Mouse (Mus musculus): ENCODE results near the gene Fndc3b. TPM values are rescaled to one million over a fixed set of nuclear protein-coding genes. Genes with fewer than 3 reads are reported as not detected.

Fndc3b gene
- polyA plus RNA-seq, 1 experiment from 2014 or later = 8.2 TPM

DNA sequence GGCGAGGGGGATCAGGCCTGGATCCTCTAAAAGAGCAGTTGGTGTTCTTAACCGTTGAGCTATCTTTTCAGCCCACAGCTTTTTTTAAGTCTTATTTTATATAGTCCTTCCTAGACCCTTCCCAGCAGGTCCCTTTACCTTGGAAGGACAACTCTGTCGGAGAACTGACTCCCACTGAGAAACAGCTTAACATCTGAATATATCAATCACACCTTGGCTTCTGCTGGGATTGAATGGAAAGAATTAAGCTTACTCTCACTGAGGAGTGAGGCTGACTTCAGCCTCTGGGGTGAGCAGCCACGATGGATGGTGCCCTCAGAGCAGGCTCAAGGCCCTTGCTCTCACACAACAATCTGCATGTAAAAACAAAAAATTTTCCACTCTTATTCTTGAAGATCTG is 179.1 kb downstream of the Fndc3b start:
- no peaks in the 10 kb centered on the region for H3K27me3 ChIP-seq (replicated peaks)
- no peak overlapping the region for H3K9ac ChIP-seq (replicated peaks)
- H3K4me3 ChIP-seq (replicated peaks) = no peak overlapping the region
- no peak for ATAC-seq (ENCODE audit: low FRiP score)
- no peaks in the 10 kb centered on the region for H3K9me3 ChIP-seq (replicated peaks)
- WGBS = 62% methylated on average over 4 of the region's 4 CpGs
- H3K36me3 ChIP-seq = no peaks in the 10 kb centered on the region
- no peaks in the 10 kb centered on the region for H3K4me1 ChIP-seq
- H3K4me2 ChIP-seq = no peak overlapping the region
- no peak overlapping the region for H3K27ac ChIP-seq (replicated peaks)

DNA sequence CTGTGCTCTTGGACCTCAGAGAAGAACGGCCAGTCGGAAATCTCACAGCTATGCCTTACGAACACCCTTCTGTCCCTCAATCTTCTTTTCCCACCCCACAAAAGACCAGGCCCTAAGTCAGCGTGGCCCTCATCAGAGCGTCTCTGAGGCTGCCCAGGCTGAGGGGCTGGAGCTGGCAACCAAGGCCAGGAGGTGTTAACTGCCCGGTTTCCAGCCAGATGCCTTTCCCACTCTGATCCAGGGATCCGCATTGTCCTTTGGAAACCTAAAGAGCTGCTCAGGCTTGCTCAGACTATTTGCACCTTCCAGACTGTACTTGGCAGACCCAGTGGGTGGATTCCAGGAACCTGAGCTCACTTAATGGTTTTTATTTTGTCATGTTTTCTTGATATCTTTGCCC is 180.7 kb downstream of the Fndc3b start:
- H3K4me3 ChIP-seq (replicated peaks) = no peak overlapping the region
- no peak for ATAC-seq (ENCODE audit: low FRiP score)
- H3K4me1 ChIP-seq = no peaks in the 10 kb centered on the region
- no peaks in the 10 kb centered on the region for H3K36me3 ChIP-seq
- no peak overlapping the region for H3K27ac ChIP-seq (replicated peaks)
- no peaks in the 10 kb centered on the region for H3K27me3 ChIP-seq (replicated peaks)
- no peaks in the 10 kb centered on the region for H3K9me3 ChIP-seq (replicated peaks)
- H3K9ac ChIP-seq (replicated peaks) = no peak overlapping the region
- H3K4me2 ChIP-seq = no peak overlapping the region
- 69% methylated on average over 7 of the region's 7 CpGs for WGBS

DNA sequence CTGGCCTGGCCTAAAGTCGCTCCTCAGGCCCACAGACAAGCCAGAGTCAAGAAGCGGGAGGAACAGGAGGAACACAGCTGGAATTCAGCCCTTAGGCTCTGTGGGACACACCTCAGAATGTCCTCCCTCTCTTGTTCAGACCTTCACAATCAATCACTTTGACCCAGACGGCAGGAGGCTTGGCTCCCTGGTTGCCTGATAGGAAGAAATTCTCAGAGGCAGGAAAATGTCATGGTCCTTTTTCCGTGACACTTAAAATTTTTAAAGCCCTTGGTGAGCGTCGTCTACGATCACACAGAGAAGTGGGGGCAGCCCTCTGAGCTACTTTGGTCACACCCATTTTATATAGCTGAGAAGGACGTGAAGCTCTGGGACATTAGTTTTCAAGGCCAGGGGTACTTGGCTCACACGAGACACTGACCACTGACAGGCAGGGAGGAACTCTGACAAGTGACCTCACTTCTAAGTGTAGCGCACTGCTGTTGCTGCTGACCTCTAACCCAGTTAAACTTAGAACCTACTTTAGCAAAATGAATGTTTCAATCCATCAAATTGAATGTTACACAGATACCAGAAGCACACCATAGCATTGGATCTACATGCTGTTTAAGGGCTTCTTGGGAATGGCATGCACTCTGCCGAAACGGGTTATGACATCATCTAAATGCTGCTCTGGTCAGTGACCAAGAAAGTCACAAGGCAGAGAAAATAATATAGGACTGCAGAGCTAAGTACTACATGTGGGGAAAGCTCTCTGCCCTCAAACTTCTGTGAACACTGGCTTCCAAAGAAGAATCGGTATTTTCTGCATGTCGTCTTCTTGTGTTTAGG is 181.7 kb downstream of the Fndc3b start:
- WGBS = 69% methylated on average over 14 of the region's 14 CpGs
- H3K9ac ChIP-seq (replicated peaks) = no peak overlapping the region
- no peaks in the 10 kb centered on the region for H3K27me3 ChIP-seq (replicated peaks)
- no peak overlapping the region for H3K27ac ChIP-seq (replicated peaks)
- H3K9me3 ChIP-seq (replicated peaks) = no peaks in the 10 kb centered on the region
- no peaks in the 10 kb centered on the region for H3K4me1 ChIP-seq
- no peak overlapping the region for H3K4me2 ChIP-seq
- no peak overlapping the region for H3K4me3 ChIP-seq (replicated peaks)
- no peak for ATAC-seq (ENCODE audit: low FRiP score)
- H3K36me3 ChIP-seq = no peaks in the 10 kb centered on the region

DNA sequence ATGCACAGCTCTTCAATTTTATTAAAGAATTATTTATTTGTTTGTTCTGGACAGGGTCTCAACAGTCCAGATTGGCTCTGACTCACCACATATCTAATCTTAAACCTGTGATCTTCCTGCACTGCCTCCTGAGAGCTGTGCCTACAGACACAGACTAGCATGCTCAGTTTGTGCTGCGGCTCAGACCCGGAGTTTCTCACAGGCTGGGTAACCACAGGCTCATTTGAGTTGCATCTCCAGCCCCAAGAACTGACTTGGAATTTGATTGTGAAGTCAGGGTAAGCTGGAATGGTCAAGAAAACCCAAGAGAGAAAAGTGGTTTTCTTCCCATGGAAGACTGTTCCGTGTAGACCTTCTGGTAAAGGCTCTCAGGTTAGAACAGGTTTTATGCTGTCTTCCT is 184.1 kb downstream of the Fndc3b start:
- ATAC-seq (ENCODE audit: low FRiP score) = no peak
- 92% methylated on average over 3 of the region's 3 CpGs for WGBS
- H3K9ac ChIP-seq (replicated peaks) = no peak overlapping the region
- no peaks in the 10 kb centered on the region for H3K27me3 ChIP-seq (replicated peaks)
- H3K4me2 ChIP-seq = no peak overlapping the region
- H3K36me3 ChIP-seq = no peaks in the 10 kb centered on the region
- no peaks in the 10 kb centered on the region for H3K9me3 ChIP-seq (replicated peaks)
- no peaks in the 10 kb centered on the region for H3K4me1 ChIP-seq
- H3K4me3 ChIP-seq (replicated peaks) = no peak overlapping the region
- H3K27ac ChIP-seq (replicated peaks) = no peak overlapping the region

DNA sequence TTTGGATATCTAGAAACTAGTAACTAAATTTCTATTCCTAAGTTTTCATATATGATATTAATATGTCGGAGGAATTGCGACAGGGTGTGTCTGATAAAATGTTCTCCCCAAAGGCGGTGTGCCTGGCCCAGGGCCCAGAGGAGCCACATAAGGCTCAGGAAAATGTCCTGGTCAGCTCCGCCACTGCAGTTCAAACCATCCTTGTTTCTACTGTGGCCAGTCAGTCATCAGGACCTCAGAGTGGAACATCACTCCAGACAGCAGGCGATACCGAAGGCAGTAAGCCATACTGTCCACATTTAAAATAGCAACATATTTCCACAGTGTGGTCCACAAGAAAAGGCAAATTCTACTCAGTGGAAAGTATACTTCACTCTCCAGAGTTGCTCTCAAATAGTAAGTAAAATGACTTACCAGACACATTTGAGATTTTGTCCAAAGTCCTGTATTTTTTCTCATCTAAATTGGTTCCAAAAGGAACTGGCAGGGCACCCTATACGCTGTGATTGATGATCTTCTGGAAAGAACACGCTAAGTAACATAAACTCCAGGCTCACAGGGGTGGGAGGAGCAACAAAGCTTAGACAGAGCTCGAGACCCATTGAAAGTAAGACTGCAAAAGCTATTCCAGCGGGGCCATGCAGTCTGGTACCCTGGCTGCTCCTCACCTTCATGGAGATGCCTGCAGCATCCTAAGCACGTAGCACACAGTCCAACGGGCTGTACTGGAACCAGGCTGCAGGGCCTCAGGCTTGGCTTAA is 187.8 kb downstream of the Fndc3b start:
- Histone ChIP-seq H3K27ac (replicated peaks) (no peak overlapping the region), H3K27me3 (replicated peaks) (no peaks in the 10 kb centered on the region), H3K36me3 (no peaks in the 10 kb centered on the region), H3K4me2 (no peak overlapping the region), H3K9ac (replicated peaks) (no peak overlapping the region), H3K4me1 (peaks cover 4% of the 10 kb centered on the region; the same call in 1 of the 2 replicates), H3K4me3 (replicated peaks) (no peak overlapping the region), H3K9me3 (replicated peaks) (no peaks in the 10 kb centered on the region)
- WGBS = 83% methylated on average over 12 of the region's 12 CpGs
- ATAC-seq (ENCODE audit: low FRiP score) = no peak

DNA sequence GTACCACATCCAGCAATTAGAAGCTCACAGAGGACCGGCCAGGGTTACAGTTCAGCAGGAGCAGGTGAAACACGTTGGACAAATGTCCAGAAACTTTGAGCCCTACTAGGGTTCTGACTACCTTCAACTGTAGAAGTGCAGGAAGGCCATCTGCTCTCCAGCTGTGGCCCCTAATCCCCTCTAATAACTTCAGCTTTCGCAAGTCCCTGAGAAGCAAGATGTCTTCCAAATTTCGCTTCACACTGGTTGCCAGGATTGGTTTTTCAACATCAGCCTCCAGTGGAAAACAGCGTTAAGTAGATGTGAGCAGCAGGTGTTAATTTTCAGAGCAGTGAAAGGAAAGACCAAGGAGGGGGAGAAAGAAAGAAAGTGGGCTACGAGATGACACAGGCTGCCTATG is 190.7 kb downstream of the Fndc3b start:
- Histone ChIP-seq H3K27me3 (replicated peaks) (no peaks in the 10 kb centered on the region), H3K4me1 (peaks cover 4% of the 10 kb centered on the region; the same call in 1 of the 2 replicates), H3K36me3 (no peaks in the 10 kb centered on the region), H3K27ac (replicated peaks) (no peak overlapping the region), H3K4me2 (no peak overlapping the region), H3K9ac (replicated peaks) (no peak overlapping the region), H3K4me3 (replicated peaks) (no peak overlapping the region), H3K9me3 (replicated peaks) (no peaks in the 10 kb centered on the region)
- WGBS = 83% methylated on average over 6 of the region's 6 CpGs
- no peak for ATAC-seq (ENCODE audit: low FRiP score)

DNA sequence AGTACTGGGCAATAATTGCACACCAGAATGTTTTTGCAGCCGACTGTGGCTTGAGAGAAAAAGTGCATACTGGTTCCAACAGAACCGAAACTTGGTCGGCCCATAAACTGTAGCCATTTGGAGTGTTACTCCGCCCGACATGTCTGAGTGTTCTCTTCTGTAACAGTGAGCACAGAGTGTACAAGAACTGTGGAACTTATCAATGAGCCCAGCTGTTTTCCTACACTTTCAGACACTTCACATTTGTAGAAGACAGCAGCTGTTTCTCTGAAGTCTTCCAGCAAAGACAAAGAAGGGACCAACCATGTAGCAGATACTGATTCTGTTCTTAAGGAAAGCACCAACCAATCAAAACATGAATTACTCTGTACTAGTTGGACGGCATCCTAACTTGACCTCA is 191.6 kb downstream of the Fndc3b start:
- H3K36me3 ChIP-seq = no peaks in the 10 kb centered on the region
- no peak overlapping the region for H3K4me3 ChIP-seq (replicated peaks)
- peaks cover 4% of the 10 kb centered on the region; the same call in 1 of the 2 replicates for H3K4me1 ChIP-seq
- H3K9me3 ChIP-seq (replicated peaks) = no peaks in the 10 kb centered on the region
- no peak overlapping the region for H3K9ac ChIP-seq (replicated peaks)
- H3K4me2 ChIP-seq = no peak overlapping the region
- no peak overlapping the region for H3K27ac ChIP-seq (replicated peaks)
- ATAC-seq (ENCODE audit: low FRiP score) = no peak
- WGBS = 94% methylated on average over 6 of the region's 6 CpGs
- no peaks in the 10 kb centered on the region for H3K27me3 ChIP-seq (replicated peaks)

DNA sequence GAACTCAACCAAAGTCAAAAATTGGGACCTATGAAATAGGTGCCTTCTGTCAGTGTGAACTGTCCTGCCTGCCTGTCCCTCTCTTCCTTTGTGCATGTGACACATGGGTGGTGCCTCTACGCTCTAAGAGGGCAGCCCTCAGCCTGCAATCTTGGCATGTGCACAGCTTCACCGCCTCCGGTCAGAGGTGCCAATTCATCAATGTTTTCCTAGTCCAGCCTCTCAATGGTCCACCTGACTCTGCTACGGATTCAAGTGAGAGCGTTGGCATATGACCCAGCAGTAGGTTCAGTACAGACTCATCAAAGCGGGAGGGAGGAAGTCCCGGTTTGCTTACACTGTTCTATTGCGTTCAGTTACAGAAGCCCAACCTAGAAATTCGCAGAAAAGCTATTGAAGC is 192.2 kb downstream of the Fndc3b start:
- no peak overlapping the region for H3K4me2 ChIP-seq
- ATAC-seq (ENCODE audit: low FRiP score) = no peak
- peaks cover 4% of the 10 kb centered on the region; the same call in 1 of the 2 replicates for H3K4me1 ChIP-seq
- no peak overlapping the region for H3K9ac ChIP-seq (replicated peaks)
- no peaks in the 10 kb centered on the region for H3K36me3 ChIP-seq
- no peaks in the 10 kb centered on the region for H3K27me3 ChIP-seq (replicated peaks)
- no peak overlapping the region for H3K27ac ChIP-seq (replicated peaks)
- H3K4me3 ChIP-seq (replicated peaks) = no peak overlapping the region
- WGBS = 81% methylated on average over 9 of the region's 9 CpGs
- H3K9me3 ChIP-seq (replicated peaks) = no peaks in the 10 kb centered on the region

DNA sequence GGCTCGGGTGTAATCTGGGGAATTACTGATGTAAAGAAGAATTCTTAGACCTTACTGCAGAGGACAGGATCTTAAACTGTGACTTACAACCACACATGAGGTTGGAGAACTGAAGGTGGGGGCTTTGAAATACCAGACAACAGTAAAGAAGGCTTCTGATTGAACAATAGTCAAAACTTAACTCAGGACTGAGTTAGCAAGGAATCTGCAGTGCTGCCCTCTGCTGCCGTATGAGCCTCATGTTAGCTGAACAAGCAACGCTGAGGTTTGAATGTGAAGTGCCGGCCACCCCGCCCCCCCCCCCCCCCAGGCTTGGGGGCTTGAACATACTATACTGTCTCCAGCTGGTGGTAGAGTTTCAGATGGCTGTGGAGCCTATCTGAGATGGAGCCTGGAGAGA is 194.6 kb downstream of the Fndc3b start:
- H3K9ac ChIP-seq (replicated peaks) = no peak overlapping the region
- H3K27ac ChIP-seq (replicated peaks) = no peak overlapping the region
- ATAC-seq (ENCODE audit: low FRiP score) = no peak
- H3K9me3 ChIP-seq (replicated peaks) = no peaks in the 10 kb centered on the region
- H3K4me3 ChIP-seq (replicated peaks) = no peak overlapping the region
- peaks cover 4% of the 10 kb centered on the region; the same call in 1 of the 2 replicates for H3K4me1 ChIP-seq
- H3K36me3 ChIP-seq = no peaks in the 10 kb centered on the region
- no peak overlapping the region for H3K4me2 ChIP-seq
- H3K27me3 ChIP-seq (replicated peaks) = no peaks in the 10 kb centered on the region
- WGBS = 48% methylated on average over 5 of the region's 5 CpGs

DNA sequence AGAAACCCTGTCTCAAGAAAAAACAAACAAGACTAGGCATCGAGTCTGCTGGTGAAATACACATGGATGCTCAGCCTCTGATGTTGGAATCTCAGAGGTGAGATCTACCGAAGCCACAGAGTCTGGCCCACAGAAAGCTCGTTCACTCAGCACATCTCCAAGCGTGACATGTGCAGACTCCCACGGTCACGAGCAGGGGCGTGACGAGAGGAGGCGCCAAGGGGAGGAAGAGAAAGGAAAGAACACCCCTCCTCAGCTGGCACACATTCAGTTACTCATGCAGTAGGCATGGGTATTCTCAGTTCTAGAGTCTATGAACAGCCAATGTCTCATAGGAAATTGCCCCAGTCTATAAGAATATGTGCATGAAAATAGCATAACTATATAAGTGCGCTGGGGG is 199.3 kb downstream of the Fndc3b start:
- Histone ChIP-seq H3K4me2 (no peak overlapping the region), H3K27me3 (replicated peaks) (no peaks in the 10 kb centered on the region), H3K9me3 (replicated peaks) (no peaks in the 10 kb centered on the region), H3K4me3 (replicated peaks) (no peak overlapping the region), H3K9ac (replicated peaks) (no peak overlapping the region), H3K27ac (replicated peaks) (no peak overlapping the region), H3K36me3 (no peaks in the 10 kb centered on the region), H3K4me1 (no peaks in the 10 kb centered on the region)
- WGBS = 70% methylated on average over 10 of the region's 10 CpGs
- no peak for ATAC-seq (ENCODE audit: low FRiP score)

DNA sequence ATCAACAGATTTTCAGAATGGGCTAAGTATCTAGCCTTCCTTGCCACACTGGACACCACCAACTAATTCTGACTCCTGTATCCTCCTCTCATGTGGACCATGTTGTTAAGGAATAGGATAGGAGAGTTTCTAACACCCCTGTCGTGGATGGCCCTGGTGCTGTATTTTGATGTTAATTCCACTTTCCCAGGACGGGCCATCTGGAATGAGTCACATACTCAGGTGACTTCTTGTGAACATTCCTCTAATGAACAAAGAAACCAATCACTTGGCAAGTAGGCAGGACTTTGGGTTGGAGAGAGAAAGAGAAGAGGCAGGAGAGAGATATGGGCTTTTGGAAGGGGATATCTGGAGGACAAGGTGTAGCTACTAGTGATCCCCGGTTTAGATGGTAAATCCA is 204.2 kb downstream of the Fndc3b start:
- no peak for ATAC-seq (ENCODE audit: low FRiP score)
- Histone ChIP-seq H3K27me3 (replicated peaks) (no peaks in the 10 kb centered on the region), H3K4me1 (no peaks in the 10 kb centered on the region), H3K9me3 (replicated peaks) (no peaks in the 10 kb centered on the region), H3K4me2 (no peak overlapping the region), H3K9ac (replicated peaks) (no peak overlapping the region), H3K36me3 (no peaks in the 10 kb centered on the region), H3K27ac (replicated peaks) (no peak overlapping the region), H3K4me3 (replicated peaks) (no peak overlapping the region)
- WGBS = 90% methylated on average over 3 of the region's 3 CpGs

DNA sequence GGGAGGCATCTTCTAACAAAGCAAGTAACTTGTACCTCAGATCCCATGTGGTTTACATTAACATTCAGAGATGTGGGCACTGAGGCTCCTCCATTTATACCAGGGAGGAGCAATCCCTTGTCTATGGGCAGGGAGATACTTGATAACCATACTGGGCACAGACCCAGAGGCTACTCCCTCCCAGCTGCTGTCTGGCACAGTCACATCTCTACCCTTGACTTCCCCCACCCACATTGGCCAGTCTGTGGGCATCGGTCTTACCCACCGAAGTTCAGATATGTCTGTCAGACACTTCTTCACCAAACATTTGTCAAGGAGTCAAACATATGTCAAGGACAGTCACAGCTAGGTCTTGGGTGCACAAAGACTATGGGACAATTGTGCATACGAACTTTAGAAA is 205.5 kb downstream of the Fndc3b start:
- H3K4me3 ChIP-seq (replicated peaks) = no peak overlapping the region
- no peaks in the 10 kb centered on the region for H3K36me3 ChIP-seq
- WGBS = 88% methylated on average over 3 of the region's 3 CpGs
- H3K4me1 ChIP-seq = no peaks in the 10 kb centered on the region
- H3K9me3 ChIP-seq (replicated peaks) = no peaks in the 10 kb centered on the region
- H3K27ac ChIP-seq (replicated peaks) = no peak overlapping the region
- H3K27me3 ChIP-seq (replicated peaks) = no peaks in the 10 kb centered on the region
- no peak overlapping the region for H3K4me2 ChIP-seq
- ATAC-seq (ENCODE audit: low FRiP score) = no peak
- H3K9ac ChIP-seq (replicated peaks) = no peak overlapping the region
